Mouse (Mus musculus): ENCODE measurements around the gene Dolpp1.

Dolpp1 gene

GRCm38 (mm10) chr2:30377721-30378120 is 14.3 kb upstream of the Dolpp1 start:
- DNase-seq (ENCODE audit: low read depth, low spot score): no peak

GRCm38 (mm10) chr2:30379307-30379706 is 12.7 kb upstream of the Dolpp1 start:
- DNase-seq (ENCODE audit: low read depth, low spot score): no peak

DNA sequence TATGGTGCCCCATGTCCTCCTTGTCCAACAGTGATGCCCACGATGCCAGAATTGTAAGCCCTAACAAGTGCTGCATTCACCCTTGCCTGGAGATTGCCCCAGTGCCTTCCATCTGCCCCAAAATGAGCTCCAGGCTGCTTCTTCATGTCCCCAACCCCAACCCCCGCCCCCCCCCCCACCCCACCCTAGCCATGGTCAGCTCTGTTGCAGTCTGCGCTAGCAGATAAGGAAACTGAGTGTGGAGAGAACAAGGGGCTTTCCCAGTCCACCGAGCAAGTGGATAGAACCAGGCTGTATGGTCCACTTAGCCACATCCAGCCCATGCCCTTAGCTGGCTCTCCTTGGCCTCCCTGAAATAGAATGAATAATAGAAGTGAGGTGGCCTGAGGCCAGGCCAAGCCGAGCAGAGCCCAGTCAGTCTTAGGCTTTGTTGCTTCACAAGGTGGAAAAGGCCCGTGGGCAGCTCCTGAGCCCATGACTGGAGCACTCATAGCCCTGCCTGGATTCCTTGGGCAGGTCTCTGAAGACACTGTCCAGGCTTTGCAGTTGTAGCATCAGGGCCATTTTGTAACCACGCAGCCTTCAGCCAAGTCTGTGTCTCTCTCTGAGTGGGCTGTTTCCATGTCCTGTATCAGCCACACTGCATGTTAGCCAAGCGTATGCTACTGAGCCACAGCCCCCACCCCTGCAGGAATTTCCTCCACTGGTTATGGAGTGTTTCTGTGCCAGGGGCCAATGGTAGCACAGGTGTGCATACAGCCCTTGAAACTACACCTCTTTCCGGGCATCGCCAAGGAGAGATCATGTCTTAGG is 11.3 kb upstream of the Dolpp1 start:
- no peak for DNase-seq (ENCODE audit: low read depth, low spot score)

DNA sequence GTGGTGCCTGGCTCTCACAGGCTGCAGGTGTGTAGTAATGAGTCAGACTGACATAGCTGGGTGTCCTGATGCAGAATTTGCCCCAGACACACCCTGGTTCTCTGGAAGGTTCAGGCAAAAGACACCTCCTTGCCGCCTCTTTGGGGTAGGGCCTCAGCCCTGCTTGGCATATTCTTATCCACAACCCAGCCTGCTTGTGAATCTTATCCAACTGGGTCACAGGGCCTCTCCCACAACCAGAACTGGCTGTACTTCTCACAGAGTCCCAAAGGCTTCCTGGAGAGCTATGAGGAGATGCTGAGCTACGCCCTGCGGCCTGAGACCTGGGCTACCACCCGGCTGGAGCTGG is 10.7 kb upstream of the Dolpp1 start:
- no peak for DNase-seq (ENCODE audit: low read depth, low spot score)

- peak; percentile 41 for DNase-seq (ENCODE audit: low read depth, low spot score)
These were observed 7.2 kb upstream of the Dolpp1 start for GRCm38 (mm10) chr2:30384814-30385213.

DNA sequence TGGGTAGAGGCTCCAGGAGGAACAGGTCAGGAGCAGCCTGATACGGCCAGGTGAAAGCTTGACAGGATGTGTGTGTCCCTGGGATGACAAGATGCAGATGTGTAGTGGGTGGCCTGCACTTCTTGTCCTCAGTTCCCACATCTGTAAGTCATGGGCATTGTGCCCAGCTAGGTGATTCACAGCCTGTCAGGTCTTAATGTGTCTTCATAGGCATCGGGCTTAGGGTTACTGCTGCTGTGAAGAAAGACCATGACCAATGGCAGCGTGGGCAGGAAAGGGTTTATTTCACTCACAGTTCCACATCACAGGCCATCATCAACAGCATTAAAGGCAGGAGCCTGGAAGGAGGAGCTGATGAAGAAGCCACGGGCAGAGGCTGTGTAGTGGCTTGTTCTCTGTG is 6.5 kb upstream of the Dolpp1 start:
- no peak for DNase-seq (ENCODE audit: low read depth, low spot score)

DNA sequence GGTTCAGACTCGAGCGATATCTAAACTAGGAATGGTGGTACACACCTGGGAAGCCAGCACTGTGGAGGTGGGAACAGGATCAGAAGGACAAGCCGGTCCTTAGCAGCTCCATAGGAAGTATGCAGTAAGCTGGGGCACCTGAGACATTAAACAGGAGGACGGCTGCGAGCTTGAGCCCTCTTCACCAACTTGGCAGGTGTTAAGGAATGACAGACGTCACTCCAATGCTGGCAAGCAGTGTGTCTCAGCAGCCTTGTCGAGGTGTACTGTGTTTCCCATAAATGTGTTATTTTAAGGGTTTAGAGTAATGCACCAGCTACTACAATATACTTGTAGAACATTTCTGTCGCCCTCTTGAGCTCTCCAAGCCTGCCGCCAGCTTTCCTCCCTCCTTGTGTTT is 5.1 kb upstream of the Dolpp1 start:
- no peak for DNase-seq (ENCODE audit: low read depth, low spot score)

DNA sequence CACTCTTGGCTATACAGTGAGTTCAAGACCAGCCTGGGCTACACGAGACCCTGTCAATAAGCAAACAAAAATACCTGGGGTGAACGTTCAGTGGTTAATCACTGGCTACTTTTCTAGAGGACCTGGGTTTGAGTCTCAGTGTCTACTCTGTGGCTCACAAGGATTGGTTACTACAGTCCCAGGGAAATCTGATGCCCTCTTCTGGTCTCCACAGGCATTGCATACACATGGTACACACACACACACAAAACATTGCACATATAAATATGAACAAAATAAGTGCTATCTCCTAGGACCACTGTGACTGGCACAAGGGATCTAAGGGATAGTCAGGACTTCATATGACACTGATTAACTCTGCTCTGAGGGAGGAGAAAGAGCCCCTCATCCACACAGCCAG is 3.1 kb upstream of the Dolpp1 start:
- DNase-seq (ENCODE audit: low read depth, low spot score): no peak

- no peak for DNase-seq (ENCODE audit: low read depth, low spot score)
These were observed 719 bp downstream of the Dolpp1 start for GRCm38 (mm10) chr2:30392577-30393369.

GRCm38 (mm10) chr2:30393370-30393656 is 1.3 kb downstream of the Dolpp1 start:
- DNase-seq (ENCODE audit: low read depth, low spot score): no peak

DNA sequence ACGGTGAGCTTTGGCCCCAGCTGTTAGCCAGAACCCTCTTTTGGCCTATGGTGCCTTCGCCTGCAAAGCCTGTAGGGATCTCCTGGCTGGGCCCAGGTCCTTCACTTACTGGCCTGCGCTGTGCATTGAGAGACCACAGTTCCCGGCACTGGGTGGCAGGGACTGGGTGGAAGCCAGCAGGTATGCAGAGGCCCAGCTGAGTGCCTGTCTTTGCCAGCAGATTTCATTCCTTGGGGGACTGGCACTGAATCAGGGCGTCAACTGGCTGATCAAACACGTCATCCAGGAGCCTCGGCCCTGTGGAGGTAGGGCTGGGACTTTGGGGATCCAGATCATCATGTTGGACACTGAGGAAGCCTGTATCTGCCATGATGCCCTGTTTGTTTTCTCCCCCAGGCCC is 3.7 kb downstream of the Dolpp1 start:
- DNase-seq (ENCODE audit: low read depth, low spot score): no peak

- no peak for DNase-seq (ENCODE audit: low read depth, low spot score)
These were observed 4.2 kb downstream of the Dolpp1 start for GRCm38 (mm10) chr2:30396246-30396645.

GRCm38 (mm10) chr2:30397986-30398512 is 6.0 kb downstream of the Dolpp1 start:
- no peak for DNase-seq (ENCODE audit: low read depth, low spot score)

DNA sequence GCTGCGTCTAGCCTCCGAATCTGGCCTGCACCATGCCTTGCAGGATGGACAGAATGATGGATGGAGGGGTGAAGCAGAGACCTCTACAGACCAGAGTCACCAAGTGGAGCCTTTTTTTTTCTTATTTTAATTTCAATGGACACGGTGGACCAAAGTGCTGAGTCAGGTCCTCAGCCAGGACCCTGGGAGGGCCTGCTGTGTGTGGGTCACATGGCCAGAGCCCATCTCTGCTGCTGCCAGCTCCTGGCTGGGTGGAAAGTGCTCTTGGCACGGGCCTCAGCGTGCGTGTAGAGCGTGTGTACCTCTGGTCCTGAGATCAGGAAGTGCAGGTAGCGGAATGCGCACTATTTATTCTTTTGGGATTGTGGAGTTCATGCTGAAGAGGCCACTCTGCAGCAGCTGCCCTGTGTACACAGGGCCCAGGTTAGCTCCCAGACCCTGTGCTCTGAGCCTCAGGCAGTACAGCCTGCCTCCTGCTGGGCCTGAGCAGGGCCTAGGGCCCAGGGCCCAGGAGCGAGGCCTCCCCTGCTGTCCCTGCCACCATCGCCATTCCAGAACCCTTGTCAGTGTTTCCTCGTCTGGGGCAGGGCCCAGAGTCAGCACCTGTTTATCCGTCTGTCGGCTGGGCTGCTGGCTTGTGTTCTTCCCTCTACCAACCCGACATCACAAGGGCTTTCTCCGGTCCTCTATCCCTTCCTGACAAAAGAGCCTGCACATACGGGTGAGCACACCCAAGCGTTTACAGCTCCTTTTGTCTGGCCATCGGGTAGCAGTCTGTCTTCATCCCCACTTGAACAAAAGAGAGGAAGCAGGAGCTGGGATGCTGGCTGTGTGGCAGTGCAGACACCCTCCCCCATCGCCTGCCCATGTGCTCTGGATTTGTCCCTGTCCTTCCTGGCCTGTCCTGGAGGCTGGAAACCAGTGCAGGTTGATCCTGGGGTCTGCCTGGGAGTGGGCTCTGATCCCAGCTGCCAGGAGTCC is 7.4 kb downstream of the Dolpp1 start:
- no peak for DNase-seq (ENCODE audit: low read depth, low spot score)

GRCm38 (mm10) chr2:30401581-30401980 is 9.5 kb downstream of the Dolpp1 start:
- DNase-seq (ENCODE audit: low read depth, low spot score): no peak

GRCm38 (mm10) chr2:30402351-30402826 is 10.3 kb downstream of the Dolpp1 start:
- DNase-seq (ENCODE audit: low read depth, low spot score): no peak

DNA sequence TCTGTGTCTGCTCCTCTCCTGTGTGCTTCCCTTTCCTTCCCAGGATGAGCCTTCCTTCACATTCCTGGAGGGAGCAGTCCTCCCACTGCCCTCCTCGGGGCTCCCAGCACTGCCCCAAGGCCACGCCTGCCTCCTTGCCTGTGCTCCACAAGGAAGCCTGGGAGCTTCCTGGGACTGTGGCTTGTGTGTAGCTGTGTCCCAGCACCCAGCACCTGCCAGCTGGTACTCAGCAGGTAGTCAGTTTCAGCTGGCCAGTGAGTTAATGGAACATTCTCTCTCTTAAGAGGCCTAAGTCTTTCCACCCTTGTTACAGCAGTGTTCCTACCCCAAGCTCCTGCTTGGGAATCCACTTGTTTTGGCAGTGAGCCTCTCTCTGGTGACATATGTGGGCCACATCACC is 10.8 kb downstream of the Dolpp1 start:
- DNase-seq (ENCODE audit: low read depth, low spot score): no peak

GRCm38 (mm10) chr2:30403870-30404269 is 11.8 kb downstream of the Dolpp1 start:
- DNase-seq (ENCODE audit: low read depth, low spot score): no peak

DNA sequence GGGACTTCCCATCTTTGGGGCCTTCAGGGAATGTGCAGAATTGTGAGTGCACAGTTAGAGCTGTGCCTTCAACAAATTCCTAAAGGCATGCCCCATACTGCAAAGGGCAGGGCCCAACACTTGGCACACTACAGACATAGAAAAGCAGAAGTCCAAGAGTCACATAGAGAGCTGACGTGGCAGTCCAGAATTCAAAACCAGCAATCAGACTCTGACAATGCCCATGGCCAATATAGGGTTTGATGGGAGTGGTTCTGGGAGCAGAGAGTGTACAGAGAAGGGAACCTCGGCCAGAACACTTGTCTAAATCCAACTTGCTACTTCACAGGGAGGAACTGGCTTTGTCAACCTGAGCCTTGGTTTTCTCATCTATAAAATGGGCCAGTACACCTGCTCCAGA is 15.2 kb downstream of the Dolpp1 start:
- DNase-seq (ENCODE audit: low read depth, low spot score): no peak

DNA sequence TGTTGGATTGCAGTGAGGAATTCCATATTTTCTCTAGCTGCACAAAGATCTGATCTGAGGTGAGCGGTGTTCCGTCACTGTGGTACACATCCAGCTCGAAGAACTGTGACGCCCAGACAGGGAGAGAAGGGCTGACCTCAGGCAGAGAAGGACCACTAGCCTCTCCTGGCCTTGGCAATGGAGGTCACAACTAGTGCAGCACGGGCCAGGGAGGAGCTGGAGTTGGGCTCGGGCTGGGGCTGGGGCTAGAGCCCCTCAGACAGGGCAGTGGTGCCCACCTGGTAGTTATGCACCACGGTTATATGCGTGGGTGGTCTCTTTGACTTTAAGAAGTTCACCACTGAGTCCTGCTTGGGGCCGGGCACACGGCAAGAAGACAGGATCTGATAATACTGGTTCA is 15.7 kb downstream of the Dolpp1 start:
- no peak for DNase-seq (ENCODE audit: low read depth, low spot score)

GRCm38 (mm10) chr2:30408452-30409100 is 16.5 kb downstream of the Dolpp1 start:
- no peak for DNase-seq (ENCODE audit: low read depth, low spot score)

All from telencephalon, adult 2 months (tissue).